Mouse (Mus musculus) telencephalon, adult 2 months (tissue): Measurements from ENCODE around the gene Kif1b.

ENCODE experiments used
- DNase-seq: peaks from one replicate; pipeline ENCODE4 v3.0.0-alpha.2; 2011; ENCODE audit warnings: low read depth, low spot score

Kif1b gene

DNA sequence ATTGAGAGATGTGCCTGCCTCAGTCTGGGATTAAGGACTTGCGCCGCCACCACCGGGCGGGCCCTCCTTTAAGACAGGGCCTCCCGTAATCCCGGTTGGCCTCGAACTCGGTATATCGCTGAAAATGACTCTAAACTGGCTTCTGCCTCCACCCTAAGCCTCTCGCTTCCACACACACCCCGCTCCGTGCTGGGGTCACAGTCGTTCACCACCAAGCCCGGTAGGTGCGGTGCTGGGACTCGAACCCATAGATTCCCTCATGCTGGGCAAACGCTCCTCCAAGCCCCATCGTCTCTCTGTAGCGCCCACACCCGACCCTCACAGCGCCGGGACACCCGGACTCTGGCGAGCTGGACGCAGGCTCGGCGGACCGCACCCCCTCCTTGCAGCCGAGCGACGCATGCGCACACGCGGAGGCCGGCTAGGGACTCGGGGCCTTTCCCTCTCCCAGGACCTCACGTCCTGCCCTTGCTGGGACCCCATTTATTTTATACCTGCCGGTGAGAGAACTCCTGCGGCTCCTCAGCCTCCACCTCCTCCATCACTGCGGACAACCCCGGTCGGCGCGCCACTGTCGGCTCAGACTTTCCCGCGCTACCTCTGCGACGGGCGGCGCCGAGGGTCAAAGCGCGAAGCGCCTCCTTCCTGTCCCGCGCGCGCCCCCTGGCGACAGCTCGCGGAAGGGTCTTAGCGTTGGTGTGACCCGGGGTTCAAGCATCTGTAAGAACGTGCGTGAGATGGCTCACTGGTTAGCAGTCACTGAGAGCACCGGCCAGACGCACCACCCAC is 170.3 kb downstream of the Kif1b start, which contains the start of gene Cenps:
Gene Cenps (minus strand): TSS at position 648 of the 789 bp plus-strand sequence.
- DNase-seq = peak; percentile 71

DNA sequence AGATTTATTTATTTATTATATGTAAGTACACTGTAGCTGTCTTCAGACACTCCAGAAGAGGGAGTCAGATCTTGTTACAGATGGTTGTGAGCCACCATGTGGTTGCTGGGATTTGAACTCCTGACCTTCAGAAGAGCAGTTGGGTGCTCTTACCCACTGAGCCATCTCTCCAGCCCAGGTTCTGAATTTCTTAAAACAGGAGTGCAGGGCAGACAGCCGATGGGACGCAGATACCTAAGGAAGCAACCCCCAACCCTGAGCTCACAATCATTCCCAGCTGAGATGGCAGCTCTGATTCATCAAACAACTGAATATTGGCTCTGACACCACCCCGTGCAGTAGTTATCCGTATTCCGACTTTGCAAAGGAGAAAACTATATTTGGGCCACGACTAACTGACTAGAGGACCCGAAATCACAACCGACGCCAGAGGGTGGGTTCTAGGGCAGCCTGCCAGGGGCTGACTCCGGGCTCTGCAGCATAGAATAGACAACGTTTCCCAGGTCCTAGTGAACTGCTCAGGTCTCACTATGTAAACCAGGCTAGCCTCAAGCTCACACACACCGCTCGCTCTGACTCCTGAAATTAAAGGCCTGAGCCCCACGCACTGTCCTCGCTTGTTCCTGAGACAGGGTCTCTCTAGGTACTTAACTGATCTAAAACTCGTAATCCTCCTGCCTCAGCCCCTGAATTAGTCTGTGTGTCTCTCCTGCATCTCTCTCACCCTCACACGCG is 171.2 kb downstream of the Kif1b start:
- no peak for DNase-seq

DNA sequence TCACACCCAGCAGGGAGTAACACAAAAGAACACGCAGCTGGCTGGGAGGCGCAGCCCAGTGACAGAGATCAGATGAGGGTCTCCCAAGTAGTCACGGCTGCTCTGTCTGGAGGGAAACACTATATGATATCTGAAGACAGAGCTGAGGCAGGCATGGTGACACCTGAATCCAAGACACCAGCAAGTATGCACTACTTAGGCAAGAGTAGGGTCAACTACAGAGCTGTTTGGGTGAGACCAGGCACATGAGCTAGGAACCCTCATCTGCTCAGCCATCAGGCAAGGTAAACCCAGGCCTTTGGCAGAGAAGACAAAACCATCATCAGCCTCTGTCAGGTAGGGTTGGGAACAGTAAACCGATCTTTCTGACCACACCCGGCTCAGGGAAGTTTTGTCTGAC is 174.1 kb downstream of the Kif1b start:
- no peak for DNase-seq

DNA sequence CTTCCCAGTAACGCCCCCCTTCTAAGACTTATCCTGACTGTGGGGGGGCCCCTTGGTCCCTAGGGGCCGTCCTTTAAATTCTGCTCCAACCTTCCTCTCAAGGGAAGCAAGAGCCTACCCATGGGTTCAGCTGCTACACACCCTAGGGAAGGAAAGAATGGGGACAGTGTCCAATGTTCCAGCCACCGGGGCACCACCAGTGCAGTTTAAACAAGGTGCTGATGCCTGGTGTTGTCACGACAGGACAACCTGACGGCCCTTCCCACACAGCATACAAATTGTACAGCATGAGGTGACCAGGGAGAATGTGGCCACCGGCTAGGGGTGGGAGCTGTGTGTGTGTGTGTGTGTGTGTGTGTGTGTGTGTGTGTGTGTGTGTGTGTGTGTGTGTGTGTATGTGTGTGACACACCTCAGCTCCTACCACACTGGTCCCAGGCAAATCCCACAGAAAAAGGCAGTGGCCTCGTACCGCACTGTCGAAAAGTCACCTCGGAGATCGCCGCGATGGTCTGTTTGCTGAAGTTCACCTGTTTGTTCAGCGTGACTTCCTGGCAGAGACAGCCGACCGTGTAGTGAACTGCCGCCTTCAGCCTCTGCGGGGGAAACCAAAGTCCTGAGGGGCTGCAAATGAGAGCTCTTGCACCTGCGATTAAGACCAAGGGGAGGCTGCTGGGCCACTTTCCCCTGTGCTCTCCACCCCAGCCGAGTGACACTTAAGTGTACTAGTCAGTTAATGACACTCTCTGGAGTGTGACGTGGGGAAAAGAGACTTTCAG is 175.5 kb downstream of the Kif1b start:
- DNase-seq = no peak

DNA sequence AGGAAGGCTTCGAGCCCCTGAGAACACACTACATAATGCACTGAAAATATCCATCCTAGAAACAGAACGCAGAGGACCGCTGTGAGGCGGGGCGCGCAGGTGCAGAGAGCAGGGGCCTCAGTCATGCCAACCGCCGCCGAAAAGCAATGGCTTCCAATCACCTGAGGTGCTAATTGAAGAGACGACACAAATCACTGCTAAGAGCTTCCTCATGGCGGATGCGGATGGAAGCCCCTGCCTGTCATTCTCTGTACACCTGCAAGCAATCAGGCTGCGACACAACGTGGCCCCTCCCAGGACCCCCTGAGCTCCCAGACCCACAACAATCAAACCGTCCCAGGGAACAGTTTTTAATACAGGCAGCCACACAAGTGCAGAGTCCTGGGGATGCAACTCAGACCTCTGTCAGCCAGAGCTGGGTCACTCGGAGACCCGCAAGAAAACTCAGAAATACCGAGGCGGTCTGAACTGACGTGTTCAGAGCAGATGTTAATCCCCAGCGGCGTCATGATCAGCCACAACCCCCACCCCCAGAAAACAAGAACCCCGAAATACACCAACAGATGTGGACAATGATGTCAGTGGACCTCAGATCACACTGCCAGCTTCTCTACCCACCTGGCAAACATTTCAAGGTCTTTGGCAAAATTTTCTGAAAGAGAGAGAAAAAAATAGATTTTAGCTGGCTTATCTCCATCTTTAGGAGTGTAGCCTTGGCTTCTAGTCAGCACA is 176.3 kb downstream of the Kif1b start:
- no peak for DNase-seq

DNA sequence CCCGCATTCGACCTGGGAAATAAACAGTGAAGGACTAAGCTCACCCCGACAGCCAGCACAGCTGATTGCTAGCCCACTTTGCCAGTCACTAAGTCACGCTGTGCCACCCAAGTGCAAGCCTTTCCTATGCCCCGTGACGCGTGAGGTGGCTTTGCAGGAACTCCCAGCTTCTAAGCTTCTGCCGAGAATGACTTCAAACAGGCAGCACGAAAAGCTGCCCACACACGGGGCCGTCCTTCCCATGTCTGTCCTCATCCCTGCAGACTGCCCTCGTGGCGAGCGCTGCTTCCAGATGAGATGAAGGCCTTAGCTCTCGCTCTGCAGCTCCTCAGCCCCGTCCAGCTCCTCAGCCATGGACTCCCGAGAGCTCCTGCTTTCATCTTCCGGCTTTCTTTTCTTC is 179.0 kb downstream of the Kif1b start:
- DNase-seq = no peak

DNA sequence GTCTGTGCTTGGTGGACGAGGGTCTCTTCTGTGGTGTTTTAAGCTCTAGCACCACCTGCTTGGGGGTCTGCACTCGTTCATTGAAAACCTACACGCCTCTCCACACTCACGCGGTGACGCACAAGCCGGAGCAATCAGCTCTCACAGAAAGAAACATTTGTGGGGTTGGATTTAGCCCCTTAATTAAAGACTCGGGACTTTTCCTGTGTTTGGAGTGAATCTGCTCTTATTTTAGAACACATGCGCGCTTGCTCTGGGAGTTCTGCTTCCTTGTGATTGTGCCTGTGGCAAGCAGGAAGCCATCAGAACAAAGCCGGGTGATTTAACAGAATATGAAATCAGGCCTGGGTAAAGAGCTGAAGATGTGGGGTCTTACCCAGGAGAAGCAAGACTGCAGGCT is 180.8 kb downstream of the Kif1b start, which contains the start of gene Cort:
Gene Cort (minus strand): TSS at position 101 of the 400 bp plus-strand sequence.
- DNase-seq = peak; percentile 39
